Mouse (Mus musculus) A20 (cell line): ENCODE measurements around the gene Kctd7.

Source experiments
- DNase-seq: peaks from one replicate; pipeline ENCODE4 v3.0.0-alpha.2; 2011; ENCODE audit warnings: low read depth, low spot score

Gene Kctd7

DNA sequence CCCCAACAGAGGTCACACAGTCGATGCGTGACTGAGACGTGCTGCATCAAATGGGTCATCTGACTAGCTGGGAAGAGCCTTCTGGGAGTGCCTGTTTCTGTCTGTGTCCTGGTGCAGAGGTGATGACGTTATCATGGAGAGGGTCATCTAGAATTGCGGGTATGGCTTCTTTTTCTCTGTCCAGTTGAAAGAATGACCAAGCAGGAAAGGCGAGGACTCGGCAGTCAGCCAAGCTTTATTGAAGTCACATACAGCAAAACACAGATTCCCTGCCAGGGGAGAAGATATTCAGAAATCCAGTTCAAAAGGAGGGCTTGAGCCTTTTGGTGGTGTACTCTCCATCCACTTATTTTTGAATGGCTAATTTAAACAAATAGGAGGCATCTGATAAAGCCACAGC lies 1.6 kb upstream of the Kctd7 start:
- no peak for DNase-seq

DNA sequence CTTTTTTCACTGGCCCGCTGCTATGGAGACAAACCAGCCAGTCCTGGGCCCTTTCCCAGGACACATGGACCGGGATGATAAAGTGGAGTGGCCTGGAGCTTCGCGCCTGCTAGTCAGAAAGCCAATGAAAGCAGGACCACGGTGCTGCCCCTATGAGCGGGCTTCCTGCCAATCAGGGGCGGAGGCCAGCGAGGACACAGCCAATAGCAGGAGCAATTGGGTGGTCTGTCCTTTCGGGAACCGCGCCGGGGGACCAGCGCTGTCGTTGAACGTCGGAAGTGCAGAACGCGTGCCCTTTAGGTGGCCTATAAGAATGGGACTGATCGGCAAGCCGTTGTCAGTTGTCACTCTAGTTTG lies 706 bp upstream of the Kctd7 start:
- DNase-seq: peak; percentile 86

DNA sequence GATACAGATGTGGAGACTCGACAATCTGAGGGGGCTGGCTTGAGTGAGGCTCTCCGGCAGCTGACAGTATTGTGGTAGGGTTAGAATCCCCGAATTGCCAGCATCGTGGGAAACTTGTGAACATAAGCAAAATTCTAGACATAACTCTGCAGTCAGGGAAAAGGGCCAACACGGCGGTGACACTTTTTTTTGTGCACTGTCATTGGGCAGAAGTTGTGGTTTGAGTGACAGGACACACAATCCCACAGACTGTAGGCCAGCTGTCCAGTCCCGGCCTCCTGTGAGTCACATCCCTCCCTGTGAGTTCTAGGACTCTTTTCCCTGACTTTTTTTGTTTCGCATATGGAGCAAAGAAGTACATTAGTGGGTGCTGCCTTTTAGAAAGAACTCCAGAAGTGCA lies 1.3 kb downstream of the Kctd7 start:
- no peak for DNase-seq

DNA sequence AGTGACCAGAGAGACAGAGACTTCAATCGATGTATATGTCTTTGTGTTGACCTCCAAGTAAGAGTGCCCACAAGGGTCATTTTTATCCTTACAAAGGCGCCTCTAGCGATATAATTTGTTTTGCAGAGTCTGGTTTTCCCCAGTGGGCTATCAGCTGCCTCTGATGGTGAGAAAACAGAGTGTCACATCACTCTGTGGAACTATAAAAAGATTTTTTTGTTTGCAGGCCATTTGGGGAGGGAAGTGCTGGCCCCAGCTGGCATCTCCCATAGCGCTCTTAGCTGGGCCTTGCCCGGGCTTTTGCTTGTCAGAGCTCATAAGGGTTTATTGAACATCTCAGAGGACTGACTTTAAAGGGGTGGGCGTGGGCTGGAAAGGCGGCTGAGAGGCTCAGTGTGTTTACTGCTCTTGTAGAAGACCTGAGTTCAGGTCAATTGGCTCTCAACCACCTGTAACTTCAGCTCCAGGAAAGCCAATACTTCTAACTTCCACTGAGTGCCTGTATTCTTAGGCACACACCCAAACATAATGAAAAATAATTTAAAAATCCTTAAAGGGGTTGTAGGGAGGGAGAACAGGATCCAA lies 5.2 kb downstream of the Kctd7 start:
- DNase-seq: no peak

DNA sequence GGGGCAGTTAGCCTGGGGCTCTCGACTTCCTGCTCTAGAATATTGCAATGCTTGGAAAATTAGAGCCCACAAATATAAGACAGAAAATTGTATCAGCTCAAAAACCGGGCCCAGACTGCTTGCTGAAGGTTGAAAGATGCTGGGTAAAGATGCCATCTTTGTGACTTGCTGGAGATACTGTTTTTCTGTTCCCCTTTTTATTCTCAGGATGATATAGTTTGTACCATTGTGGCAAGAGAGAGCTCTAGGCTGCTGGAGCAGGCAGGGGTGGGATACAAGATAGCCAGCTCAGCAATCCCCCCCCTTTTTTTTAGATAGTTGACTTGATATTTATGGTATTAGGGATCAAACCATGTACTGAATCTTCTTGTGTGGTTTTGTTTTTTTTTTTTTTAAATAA lies 9.6 kb downstream of the Kctd7 start:
- peak; percentile 49 for DNase-seq

DNA sequence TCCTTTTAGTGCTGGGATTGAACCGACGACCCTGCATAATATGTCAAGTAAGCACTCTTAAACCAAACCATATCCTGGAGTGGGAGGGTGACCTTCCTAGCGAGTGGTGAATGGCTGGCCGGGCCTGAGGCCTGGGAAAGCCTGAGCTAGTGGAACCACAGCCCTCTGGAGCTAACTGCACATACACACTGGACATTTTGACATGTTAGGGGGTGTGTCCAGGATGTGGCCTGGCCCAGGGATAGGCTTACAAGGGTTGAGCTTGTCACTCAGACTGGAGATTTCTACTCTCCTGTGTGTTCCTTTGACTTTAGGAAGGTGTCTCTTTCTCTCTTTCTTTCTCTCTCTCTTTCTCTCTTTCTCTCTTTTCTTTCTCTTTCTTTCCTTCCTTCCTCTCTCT lies 13.9 kb downstream of the Kctd7 start:
- no peak for DNase-seq

DNA sequence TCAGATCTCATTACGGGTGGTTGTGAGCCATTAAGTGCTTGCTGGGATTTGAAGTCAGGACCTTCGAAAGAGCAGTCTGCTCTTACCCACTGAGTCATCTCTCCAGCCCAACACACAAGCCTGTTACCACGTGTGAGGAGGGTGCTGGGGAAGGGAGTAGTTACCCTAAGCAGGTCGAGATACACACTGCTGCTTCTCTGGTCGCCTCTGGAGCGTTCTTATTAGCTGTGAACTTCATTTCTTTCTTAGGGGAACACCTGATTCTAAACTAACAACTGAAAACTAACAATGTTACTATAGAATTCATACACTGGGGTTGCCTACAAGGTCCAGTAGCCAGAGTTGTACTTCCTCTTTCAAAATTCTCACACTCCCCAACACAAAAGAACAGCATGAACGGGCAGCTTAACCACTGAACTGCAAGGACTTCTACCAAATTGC lies 15.1 kb downstream of the Kctd7 start:
- DNase-seq: peak; percentile 83

DNA sequence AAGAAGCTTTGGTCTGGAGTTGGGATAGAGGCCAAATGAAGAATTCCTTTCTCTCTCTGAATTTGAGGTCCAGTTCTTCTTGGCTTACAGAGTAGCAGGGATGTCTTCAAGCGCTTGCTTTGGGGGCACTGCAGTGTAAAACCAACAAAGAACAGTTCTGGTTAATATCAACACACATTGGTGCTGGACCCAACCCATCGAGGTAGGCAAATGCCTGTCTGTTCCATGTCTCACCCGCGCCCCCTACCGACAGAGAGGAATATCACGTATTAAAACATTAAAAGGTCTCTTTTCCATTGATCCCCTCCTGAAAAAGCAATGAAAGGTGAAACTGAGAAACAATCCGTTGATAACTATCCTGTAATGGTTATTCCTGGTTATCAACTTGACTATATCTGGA lies 19.0 kb downstream of the Kctd7 start:
- peak; percentile 82 for DNase-seq

DNA sequence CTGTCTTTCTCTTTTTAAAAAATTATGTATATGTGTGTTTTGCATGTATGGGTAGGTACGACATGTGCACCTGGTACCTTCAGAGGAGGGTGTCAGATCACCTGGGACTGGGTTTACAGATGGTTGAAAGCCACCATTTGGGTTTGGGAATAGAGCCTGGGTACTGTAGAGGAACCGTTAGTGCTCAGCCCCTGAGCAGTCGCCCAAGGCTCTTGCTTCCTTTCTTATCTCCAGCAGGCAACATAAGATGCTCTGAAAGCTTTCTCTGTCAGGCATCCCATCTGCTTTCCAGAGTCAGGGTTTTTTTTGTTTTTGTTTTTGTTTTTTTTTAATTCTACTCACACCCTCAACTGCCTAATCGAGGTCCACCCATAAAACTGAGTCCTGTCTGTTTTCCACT lies 20.6 kb downstream of the Kctd7 start:
- DNase-seq: no peak

DNA sequence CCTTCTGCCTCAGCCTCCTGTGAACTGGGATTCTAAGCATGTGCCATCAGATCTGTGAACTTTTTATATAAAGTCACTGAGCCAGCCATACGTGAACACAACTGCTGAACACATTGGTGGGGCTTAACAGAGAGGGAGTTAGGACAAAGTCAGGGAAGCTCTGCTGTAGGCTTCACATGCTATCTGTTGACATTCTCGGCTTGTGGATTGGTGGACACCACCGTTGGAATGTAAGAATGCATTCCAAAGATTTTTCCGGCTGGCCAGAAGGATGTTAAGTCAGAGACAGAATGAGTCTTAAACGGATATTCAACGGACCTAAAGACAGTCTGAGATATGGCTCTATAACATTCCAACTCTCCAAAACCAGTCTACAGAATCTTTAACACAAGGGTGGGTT lies 24.4 kb downstream of the Kctd7 start:
- no peak for DNase-seq

DNA sequence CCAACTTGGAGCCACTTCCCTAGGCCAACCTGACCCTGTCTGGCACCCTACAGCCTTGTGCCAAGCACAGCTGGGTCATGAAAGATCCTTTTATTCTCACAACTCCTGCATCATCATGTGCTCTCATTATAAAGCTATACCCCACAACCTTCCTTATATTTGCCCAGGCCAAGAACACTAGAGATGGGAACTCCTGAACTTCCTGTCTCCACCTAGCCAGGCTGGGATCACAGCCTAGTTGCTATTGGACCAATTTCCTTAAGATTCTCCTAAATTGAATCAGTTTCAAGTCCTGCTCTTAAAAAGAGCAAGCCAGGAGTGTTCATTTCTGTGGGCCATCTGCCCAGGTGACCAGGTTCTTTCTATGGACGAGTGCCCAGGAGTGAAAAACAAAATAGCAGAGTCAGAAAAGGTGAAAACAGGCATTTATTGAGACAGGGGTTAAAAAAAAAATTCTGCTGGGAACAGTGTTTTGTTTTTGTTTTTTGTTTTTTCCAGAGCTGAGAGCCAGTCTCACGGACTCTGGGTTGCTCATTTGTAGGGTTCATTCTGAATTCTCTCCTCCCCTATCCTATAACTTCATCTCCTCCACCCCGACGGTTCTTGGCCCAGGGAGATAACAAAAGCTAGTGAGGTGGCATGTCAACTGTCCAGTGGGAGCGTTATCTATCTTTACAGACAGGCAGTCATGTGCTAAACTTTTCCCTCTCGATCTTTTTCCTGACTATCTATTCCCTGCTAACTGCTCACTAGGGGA lies 26.2 kb downstream of the Kctd7 start:
- no peak for DNase-seq

DNA sequence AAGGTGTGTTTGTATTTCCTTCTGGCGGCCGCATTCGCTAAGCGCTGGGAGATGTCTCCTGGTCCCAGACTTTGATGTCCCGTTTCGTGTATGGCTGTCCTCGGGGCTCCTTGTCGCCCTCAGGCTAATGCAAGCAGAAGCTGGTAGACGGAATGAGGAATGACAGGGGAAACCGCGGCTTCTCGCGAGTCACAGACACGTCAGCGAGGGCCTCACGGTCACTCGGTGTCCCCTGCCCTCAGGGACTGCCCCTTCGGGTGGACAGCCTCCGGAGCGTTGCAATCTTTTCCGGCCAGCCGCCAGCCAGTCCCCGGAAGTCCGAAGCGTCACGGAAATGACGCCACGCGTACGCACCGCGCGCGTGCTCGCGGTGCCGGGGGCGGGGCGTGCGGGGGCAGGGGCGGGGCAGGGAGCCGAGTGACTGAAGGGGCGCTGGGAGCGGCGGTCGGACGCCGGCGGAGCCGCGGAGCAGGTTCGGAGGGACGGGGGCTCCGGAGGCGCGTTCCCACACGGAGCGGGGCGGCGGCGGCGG lies 26.8 kb downstream of the Kctd7 start, which contains the start of gene Rabgef1:
Gene Rabgef1 (plus strand): TSS at position 376 of the 532 bp plus-strand sequence.
- DNase-seq: peak; percentile 90

DNA sequence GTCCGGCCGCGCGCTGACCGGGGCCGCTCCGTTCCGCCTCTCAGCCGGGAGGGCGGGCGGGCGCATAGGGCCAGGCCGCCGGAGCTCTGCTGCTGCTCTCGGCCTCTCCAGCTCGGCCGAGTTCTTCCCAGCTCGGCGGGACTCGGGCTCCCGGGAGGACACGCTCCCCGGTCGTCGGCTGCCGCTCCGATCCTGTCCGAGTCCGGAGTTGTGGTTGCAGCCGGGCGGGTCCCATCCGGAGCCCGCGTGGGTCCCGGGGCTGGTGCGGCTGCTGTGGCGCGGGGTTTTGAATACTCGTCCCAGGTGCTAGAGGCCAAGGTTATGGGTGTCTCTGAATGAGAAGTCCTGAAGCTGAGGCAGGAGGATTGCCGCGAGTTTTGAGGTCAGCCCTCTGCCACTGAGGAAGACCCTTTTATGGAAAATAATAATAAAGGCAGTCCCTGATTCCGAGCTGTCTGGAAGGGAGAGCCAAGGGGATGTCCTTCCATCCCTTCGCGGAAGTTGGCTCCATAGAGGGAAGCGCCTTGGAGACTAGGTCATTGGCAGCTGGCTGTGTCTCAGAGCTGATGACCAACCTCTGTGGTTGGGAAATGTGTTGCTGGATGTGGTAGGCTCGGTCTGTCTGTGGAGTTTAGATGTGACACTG lies 27.4 kb downstream of the Kctd7 start:
- no peak for DNase-seq

DNA sequence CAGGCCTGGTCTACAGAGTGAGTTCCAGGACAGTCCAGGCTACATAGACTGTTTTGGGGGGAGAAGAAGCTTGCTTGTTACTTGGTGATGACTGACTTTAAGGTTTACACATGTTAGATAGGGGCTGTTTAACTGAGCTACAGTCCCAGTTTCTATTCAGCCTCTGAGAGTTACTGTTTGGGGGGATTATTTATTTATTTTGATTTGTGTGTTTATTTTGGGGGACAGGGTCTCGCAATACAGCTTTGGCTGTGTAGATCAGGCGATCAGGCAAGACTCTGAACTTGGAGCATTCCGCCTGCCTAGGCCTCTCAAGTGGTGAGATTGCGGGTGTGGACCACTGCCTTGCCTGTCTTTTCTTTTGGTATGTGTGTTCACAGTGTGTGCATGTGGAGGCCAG lies 28.4 kb downstream of the Kctd7 start:
- no peak for DNase-seq

DNA sequence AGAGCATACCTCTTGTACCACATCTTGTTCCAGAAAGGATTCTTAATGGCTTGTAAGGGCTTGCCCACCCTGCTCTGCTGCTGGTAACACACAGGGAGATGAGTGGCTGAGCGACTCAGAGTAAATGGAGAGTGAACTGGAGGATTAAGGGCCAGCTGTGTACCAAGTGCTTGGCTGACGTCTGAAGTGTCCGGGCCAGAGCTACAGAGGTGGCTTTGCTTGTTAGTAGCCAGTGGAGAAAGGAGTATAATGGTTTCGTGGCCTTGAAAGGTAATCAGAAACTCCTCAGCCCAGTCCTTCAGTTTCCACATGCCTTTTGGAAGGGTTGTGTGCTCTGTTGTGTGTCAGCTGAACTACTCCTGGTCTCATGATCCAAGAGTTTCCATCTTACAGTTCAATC lies 33.2 kb downstream of the Kctd7 start:
- DNase-seq: no peak

DNA sequence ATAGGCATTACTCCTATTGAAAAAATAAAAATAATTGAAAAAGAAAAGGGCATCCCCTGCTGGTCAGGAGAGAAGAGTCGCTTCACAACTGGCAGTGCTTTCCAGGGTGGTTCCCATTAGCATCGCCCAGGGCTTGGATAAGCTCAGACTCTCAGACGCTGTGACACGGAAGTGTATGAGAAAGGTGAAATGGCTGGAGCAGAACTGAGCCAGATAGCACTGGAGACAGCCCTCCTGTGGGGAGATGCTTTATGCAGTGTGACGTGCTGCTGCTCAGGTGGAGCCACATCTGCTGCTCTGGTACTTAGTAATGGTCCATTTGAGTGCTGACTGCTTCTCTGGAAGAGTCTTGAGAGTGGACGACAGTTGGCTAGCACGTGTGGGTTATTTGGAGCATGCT lies 35.7 kb downstream of the Kctd7 start:
- no peak for DNase-seq

DNA sequence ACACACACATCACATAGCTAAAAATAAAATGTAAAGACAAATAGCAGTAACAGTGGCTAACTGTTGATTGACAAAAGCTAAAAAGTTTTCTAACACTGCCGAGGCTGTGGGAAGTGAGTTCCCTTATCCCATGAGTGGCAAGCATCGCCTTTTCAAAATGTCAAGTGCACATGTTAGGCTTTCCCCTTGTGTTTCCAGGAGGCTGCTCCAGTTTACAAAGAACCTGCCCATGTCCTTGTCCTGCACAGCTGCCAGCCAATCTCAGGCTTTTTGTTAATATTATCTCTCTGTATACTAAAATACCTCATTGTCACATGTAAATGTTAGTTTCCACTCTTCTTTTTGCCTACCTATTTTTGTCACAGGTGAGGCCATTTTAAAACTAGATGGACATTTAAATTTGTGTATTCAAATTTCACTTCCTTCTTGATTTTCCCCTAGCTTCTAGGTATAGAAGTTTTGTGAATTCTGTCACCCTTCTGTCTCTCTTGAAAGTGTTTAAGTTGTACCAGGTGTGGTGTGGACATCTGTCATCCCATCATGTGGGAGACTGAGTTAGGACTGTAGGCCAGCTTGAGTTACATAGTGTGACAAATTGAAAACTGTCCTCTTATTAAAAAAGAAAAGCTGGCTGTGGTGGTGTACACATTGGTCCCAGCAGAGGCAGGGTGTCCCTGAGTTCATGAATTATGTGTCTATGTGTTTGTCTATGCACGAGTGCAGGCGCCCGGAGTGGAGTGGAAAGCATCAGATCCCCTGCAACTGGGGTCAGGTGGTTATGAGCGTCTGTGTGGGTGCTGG lies 37.3 kb downstream of the Kctd7 start:
- DNase-seq: peak; percentile 59

DNA sequence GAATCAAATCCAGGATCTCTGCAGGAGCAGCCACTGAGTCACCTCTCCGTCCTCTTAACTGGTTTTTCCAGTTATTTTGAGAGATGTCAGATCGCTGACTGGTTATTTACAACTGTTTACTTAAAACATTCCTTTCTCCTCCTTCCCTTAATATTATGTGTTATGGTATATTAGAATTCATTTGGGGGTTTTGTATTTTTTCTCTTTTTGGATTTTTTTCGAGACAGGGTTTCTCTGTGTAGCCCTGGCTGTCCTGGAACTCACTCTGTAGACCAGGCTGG lies 37.8 kb downstream of the Kctd7 start:
- DNase-seq: no peak

DNA sequence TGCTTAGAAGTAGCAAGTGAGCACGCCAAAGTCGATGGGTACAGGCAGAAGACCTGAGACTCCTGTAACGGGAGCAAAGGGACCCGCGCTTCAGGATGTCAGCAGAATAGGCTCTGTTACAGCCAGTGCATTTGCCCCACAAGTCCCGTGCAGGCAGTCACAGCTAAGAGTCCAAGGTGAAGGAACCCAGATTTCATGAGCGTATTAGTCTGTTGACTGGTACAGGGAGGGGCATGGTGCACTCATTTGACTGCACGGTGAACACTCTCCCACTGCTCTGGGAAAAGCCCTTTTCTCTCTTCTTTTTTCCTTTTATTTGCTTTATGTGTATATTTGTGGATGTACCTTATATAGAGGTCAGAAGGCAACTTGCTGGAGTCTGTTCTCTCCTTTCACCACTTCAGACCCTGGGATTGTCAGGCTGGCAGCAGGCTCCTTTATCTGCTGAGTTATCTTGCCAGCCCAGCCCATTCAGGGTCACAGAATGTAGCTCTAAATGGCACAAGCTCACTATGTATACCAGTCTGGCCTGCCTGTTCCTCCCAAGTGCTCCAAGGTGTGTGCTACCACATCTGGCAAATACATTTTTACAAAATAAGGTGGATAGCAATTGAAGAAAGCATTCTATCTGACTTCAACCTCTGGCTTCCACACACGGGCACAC lies 39.7 kb downstream of the Kctd7 start:
- no peak for DNase-seq

DNA sequence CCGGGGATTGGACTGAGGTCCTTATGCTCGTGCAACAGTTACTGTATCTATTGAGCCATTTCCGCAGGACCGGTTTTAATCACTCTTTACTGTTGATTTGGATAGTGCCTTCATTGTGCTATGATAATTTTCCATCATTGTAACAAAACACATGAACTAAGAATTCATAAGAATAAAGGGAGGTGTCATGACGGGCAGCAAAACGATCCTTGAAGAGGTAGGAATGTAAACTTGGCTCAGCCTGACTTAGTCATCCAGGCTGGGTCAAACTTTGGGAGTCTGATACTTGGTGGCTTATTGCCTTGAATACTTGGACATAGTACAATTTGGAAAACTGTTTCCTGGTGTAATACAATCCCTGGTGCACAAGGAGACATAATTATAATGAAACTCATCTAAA lies 40.7 kb downstream of the Kctd7 start:
- no peak for DNase-seq

DNA sequence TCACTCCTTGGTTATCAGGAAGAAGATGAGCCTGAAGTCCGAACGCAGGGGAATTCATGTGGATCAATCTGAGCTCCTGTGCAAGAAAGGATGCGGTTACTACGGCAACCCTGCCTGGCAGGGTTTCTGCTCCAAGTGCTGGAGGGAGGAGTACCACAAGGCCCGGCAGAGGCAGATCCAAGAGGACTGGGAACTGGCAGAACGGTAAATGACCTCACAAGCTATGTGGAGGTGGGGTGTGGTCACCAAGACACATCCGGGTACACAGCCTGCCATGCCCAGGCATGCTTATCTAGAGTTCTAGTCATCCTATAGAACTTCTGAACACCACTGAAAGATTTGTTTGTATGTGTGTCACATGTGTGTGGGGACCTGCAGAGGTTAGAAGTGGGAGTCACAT lies 42.7 kb downstream of the Kctd7 start:
- no peak for DNase-seq

DNA sequence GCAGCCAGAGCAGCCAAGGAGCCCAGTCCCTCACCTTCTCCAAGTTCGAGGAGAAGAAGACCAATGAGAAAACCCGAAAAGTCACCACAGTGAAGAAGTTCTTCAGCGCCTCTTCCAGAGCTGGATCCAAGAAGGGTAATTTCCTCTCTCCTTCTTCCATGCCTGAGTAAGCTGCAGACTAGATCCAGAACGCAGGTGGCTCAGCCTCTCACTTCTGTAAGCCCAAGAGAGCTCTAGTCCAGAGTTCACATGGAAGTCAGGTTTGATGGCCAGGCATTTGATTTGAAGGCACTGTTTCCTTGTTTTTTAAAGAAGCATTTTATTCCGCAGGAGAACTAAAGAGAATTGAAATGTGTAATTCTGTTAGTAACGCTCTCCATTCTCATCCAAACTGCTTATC lies 46.2 kb downstream of the Kctd7 start:
- DNase-seq: no peak
